Mouse (Mus musculus) myocyte (in vitro differentiated cells): ENCODE results near the gene Gm48551. TPM values are rescaled to one million over a fixed set of nuclear protein-coding genes. Genes with fewer than 3 reads are reported as not detected.

Experiments used
- H3K27me3 ChIP-seq: one replicate; pipeline ENCODE4 v1.6.1; 2011; ENCODE audit not compliant: control insufficient read depth, insufficient read depth, insufficient read length
- H3K36me3 ChIP-seq: one replicate; pipeline ENCODE4 v1.6.1; 2011; ENCODE audit not compliant: control insufficient read depth, insufficient read depth
- H3K4me2 ChIP-seq: one replicate; pipeline ENCODE4 v1.6.1; 2011; ENCODE audit warnings: low read depth, control low read depth
- H3K4me3 ChIP-seq: one replicate; pipeline ENCODE4 v1.5.1; 2011; ENCODE audit warnings: mild to moderate bottlenecking, control low read depth, moderate library complexity
- H3K79me2 ChIP-seq: one replicate; pipeline ENCODE4 v1.6.1; 2011; ENCODE audit not compliant: control insufficient read depth, insufficient read depth
- H3ac ChIP-seq: one replicate; pipeline ENCODE4 v1.6.1; 2011; ENCODE audit not compliant: control insufficient read depth, insufficient read length
- CEBPB ChIP-seq: IDR thresholded peaks from 2 replicates; pipeline ENCODE4 v1.6.1; 2011; ENCODE audit warnings: mild to moderate bottlenecking, moderate library complexity; ENCODE audit not compliant: poor library complexity, insufficient read depth, severe bottlenecking
- E2F4 ChIP-seq: IDR thresholded peaks from one replicate; pipeline ENCODE4 v1.6.1; 2011; ENCODE audit warnings: mild to moderate bottlenecking, control low read depth, moderate library complexity; ENCODE audit not compliant: insufficient read depth
- MAX ChIP-seq: IDR thresholded peaks from one replicate; pipeline ENCODE4 v1.6.1; 2011; ENCODE audit warnings: low read depth, mild to moderate bottlenecking, control low read depth
- MYOD1 ChIP-seq, 3 experiments: IDR thresholded peaks; one replicate each; pipeline ENCODE4 v1.6.1; 2011; ENCODE audit warnings: control low read depth in 2 of 3, low read depth in 2 of 3, mild to moderate bottlenecking in 2 of 3, moderate library complexity in 1 of 3; ENCODE audit not compliant: insufficient read length in 2 of 3, control insufficient read depth in 1 of 3
- MYOG ChIP-seq, 3 experiments: IDR thresholded peaks; one replicate each; pipeline ENCODE4 v1.6.1; 2011; ENCODE audit warnings: control low read depth in 2 of 3, low read depth in 2 of 3, mild to moderate bottlenecking in 2 of 3; ENCODE audit not compliant: insufficient read length in 2 of 3, control insufficient read depth in 1 of 3, insufficient read depth in 1 of 3
- POLR2A ChIP-seq: IDR thresholded peaks from one replicate; pipeline ENCODE4 v1.6.1; 2011; ENCODE audit warnings: low read depth, mild to moderate bottlenecking, control low read depth, moderate library complexity; ENCODE audit not compliant: insufficient read length
- POLR2AphosphoS2 ChIP-seq: IDR thresholded peaks from one replicate; pipeline ENCODE4 v1.6.1; 2011; ENCODE audit warnings: low read depth, control low read depth; ENCODE audit not compliant: insufficient read length
- REST ChIP-seq: IDR thresholded peaks from one replicate; pipeline ENCODE4 v1.6.1; 2011; ENCODE audit warnings: mild to moderate bottlenecking, control low read depth, moderate library complexity; ENCODE audit not compliant: insufficient read depth, insufficient read length
- SRF ChIP-seq: IDR thresholded peaks from one replicate; pipeline ENCODE4 v1.6.1; 2011; ENCODE audit warnings: low read depth; ENCODE audit not compliant: control insufficient read depth, insufficient read length
- TCF12 ChIP-seq: IDR thresholded peaks from one replicate; pipeline ENCODE4 v1.6.1; 2011; ENCODE audit warnings: mild to moderate bottlenecking, control low read depth; ENCODE audit not compliant: poor library complexity, insufficient read depth, severe bottlenecking
- TCF3 ChIP-seq: IDR thresholded peaks from one replicate; pipeline ENCODE4 v1.6.1; 2011; ENCODE audit warnings: low read depth, control low read depth; ENCODE audit not compliant: insufficient read length
- USF1 ChIP-seq: IDR thresholded peaks from one replicate; pipeline ENCODE4 v1.6.1; 2011; ENCODE audit warnings: low read depth, mild to moderate bottlenecking, control low read depth, moderate library complexity
- polyA plus RNA-seq: library from polyadenylated mRNA; unstranded; fragments of >200 nt; fragmentation: generic; extraction: Trizol; gene quantifications from one replicate; pipeline ENCODE4 v1.2.1, GENCODE M21; 2012; ENCODE audit warnings: missing spikeins

Gm48551 gene
- polyA plus RNA-seq, 1 experiment, result 1.7 TPM

DNA sequence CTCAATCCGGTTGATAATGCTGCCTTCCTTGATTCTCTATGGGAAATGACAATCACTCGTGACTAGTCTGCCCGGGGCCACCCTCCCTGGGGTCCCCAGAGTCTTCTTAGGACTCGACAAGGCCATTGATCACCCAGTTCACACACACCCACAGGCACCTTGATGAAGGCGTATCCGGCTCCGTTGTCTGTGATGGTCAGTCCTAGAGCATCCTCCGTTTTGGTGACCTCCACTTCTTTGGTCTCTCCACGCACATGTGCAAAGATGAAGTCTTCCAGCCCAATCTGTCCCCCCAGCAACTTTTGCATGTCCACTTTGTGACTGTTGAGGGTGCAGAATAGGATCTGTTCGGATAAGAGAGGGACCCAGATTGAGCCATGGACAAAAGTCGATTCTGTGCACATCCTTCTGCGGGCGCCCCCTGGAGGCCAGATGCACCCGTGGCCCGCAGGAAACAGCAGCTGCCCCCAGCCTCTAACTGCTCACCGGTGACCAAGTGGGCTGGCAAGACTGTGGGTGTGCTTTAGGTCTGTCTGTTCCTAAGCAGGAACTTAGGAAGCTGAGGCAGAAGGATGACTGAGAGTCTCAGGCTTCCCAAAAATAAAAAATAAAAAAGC lies 42.8 kb upstream of the Gm48551 start:
- no peaks in the 10 kb centered on the region for H3K36me3 ChIP-seq
- H3K4me3 ChIP-seq, result no peak overlapping the region
- H3K27me3 ChIP-seq, result peaks cover 12% of the 10 kb centered on the region
- no peak overlapping the region for H3ac ChIP-seq
- no peak overlapping the region for H3K4me2 ChIP-seq
- H3K79me2 ChIP-seq, result no peaks in the 10 kb centered on the region
- TF ChIP-seq MYOD1 (IDR thresholded peaks at IDR 0.05; ENCODE audit: control insufficient read depth in 1 of 3, insufficient read length in 2 of 3, low read depth in 2 of 3) (peak in 1 of 3 experiments; percentile 13), CEBPB (no peak), MYOG (IDR thresholded peaks at IDR 0.05; ENCODE audit: control insufficient read depth in 1 of 3, insufficient read depth in 1 of 3, insufficient read length in 2 of 3, low read depth in 2 of 3) (peak in 1 of 3 experiments; percentile 63)

DNA sequence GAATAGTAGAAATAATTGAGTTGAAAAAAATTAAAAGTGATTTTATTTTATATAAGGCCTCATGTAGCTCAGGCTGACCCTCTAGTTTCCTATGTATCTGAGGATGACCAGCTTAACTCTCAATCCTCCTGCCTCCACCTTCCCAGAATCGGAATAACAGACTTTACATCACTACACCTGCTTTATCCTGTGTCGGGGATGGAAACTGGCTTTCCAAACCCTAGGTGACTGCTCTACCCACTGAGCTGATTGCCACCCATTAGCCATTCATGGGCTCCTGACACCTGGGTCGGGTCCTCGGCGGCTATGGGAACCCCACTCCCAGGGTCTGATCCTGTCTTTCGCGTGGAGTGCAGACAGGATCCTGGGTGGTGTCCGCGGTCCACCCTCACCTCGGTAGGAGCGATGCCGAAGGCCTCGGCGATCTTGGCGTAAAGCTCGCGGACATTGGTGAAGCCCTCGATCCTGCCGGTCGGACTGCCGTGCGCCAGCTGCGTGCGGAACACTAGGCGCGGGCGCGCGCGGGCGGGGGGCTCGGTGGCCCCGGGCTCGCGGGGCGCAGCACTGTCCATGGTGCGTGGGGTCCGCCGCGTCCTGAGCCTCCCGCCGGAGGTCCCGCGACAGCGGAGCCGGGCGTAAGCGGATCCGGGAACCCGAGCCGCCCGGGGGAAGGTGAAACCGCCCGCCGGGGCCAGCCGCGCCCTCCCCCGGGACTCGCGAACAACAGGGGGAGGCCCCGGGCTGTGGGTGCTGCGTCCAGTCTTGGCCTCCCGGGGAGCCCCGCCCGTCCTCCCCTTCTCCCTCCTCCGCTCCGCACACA lies 41.4 kb upstream of the Gm48551 start, which contains the start of gene Gipc3:
Gene Gipc3 (minus strand): TSS at position 581 of the 820 bp plus-strand sequence.
- H3K27me3 ChIP-seq, result peaks cover 12% of the 10 kb centered on the region

DNA sequence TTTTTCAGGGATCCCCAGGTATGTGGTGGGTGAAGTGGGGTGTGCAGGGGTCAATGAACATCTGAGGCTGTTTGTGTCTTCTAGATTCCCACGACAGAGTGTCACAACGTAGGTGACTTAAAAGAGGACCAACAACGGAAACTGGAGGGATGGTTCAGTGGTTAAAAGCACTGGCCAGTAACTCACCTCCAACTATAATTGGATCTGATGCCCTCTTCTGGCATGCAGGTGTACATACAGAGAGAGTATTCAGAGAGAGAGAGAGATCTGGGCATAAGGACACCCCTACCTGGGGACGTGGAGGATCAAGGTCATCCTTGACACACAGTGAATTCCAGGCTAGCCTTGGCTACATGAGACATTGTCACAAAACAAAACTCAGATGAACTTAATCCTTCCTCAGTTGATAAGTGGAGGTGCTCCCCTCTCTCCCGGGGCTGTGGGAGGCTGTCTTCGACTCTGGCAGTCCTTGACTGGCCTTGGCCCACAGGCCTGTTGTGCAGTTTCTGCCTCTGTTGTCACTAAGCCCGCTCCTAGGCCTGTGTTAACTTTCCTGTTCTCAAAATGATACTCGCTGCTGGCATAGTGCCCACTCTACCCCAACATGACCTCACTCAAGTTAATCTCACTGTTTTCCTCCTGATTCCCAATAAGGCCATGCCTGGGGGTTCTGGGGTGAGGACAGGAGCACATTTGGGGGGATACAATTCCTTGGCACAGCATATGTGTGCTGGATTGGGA lies 39.7 kb upstream of the Gm48551 start:
- Histone ChIP-seq H3K4me2 (no peak overlapping the region), H3K79me2 (no peaks in the 10 kb centered on the region), H3K27me3 (peaks cover 12% of the 10 kb centered on the region), H3K36me3 (peaks cover 9% of the 10 kb centered on the region), H3ac (no peak overlapping the region), H3K4me3 (no peak overlapping the region)
- TF ChIP-seq POLR2A (no peak), USF1 (no peak), MAX (no peak), REST (no peak), E2F4 (no peak), POLR2AphosphoS2 (no peak), TCF12 (no peak), SRF (no peak), TCF3 (no peak), CEBPB (no peak), MYOG (IDR thresholded peaks at IDR 0.05; ENCODE audit: control insufficient read depth in 1 of 3, insufficient read depth in 1 of 3, insufficient read length in 2 of 3, low read depth in 2 of 3) (no peak), MYOD1 (IDR thresholded peaks at IDR 0.05; ENCODE audit: control insufficient read depth in 1 of 3, insufficient read length in 2 of 3, low read depth in 2 of 3) (no peak)

More for the DNA sequence above, 41.4 kb upstream of the Gm48551 start, which contains the start of gene Gipc3:
- peak within 1 kb of the TSS; percentile 36 for H3K4me2 ChIP-seq
- TF ChIP-seq CEBPB, result no peak
- peak in 1 of 3 experiments; percentile 1 for TF ChIP-seq MYOD1 (IDR thresholded peaks at IDR 0.05; ENCODE audit: control insufficient read depth in 1 of 3, insufficient read length in 2 of 3, low read depth in 2 of 3)
- TF ChIP-seq USF1, result no peak
- no peak for TF ChIP-seq TCF3
- TF ChIP-seq E2F4, result no peak
- TF ChIP-seq SRF, result no peak
- no peak for TF ChIP-seq MYOG (IDR thresholded peaks at IDR 0.05; ENCODE audit: control insufficient read depth in 1 of 3, insufficient read depth in 1 of 3, insufficient read length in 2 of 3, low read depth in 2 of 3)
- no peak for TF ChIP-seq MAX
- no peak for TF ChIP-seq POLR2A
- H3ac ChIP-seq, result no peak within 1 kb of the TSS
- peaks cover 7% of the 10 kb centered on the region for H3K36me3 ChIP-seq
- H3K79me2 ChIP-seq, result no peaks in the 10 kb centered on the region
- H3K4me3 ChIP-seq, result no peak within 1 kb of the TSS

DNA sequence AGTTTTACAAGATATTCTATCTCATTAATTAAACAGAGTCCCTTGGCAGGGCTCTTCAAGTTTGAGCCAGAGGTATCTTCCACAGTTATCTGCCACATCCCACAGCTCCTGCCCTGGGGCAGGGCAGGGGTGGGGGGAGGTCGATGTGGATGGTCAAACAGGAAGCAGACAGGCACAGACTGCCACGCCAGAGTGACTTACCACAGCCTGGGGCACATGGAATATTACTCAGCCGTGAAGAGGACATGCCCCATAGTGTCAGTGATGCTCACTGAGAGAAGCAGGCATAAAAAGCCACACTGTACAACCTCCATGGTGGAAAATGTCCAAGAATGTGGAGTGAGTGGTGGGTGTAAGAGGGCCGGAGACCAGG lies 39.1 kb upstream of the Gm48551 start:
- no peak overlapping the region for H3K4me3 ChIP-seq
- H3ac ChIP-seq, result no peak overlapping the region
- peaks cover 12% of the 10 kb centered on the region for H3K27me3 ChIP-seq
- H3K79me2 ChIP-seq, result no peaks in the 10 kb centered on the region
- TF ChIP-seq MAX (no peak), POLR2AphosphoS2 (peak; percentile 44)
- H3K36me3 ChIP-seq, result peaks cover 9% of the 10 kb centered on the region
- H3K4me2 ChIP-seq, result no peak overlapping the region
